Mouse (Mus musculus): ENCODE data around the gene Macf1. TPM values are rescaled to one million over a fixed set of nuclear protein-coding genes. Genes with fewer than 3 reads are reported as not detected.
"Not testable (repeated sequence)": the region's sequence is repeated elsewhere in the genome, so short reads cannot be mapped to it uniquely, and the experiment has no call there.

Gene Macf1
- polyA plus RNA-seq, 2 experiments from 2014 or later: 161 to 185 TPM

GRCm38 (mm10) chr4:123342091-123342641 lies 342.0 kb downstream of the Macf1 start:
- peak; percentile 28 for ATAC-seq

GRCm38 (mm10) chr4:123340232-123340631 lies 343.9 kb downstream of the Macf1 start:
- no peak for ATAC-seq

GRCm38 (mm10) chr4:123337693-123338092 lies 346.5 kb downstream of the Macf1 start:
- no peak for ATAC-seq

- ATAC-seq: no peak
Observed at GRCm38 (mm10) chr4:123335796-123336585, 348.2 kb downstream of the Macf1 start.

GRCm38 (mm10) chr4:123335244-123335643 lies 348.9 kb downstream of the Macf1 start:
- not testable (repeated sequence) for ATAC-seq

- no peak for ATAC-seq
Observed at GRCm38 (mm10) chr4:123334177-123334576, 350.0 kb downstream of the Macf1 start.

GRCm38 (mm10) chr4:123333151-123333550 lies 351.0 kb downstream of the Macf1 start:
- no peak for ATAC-seq

GRCm38 (mm10) chr4:123331961-123332360 lies 352.2 kb downstream of the Macf1 start:
- not testable (repeated sequence) for ATAC-seq

- ATAC-seq: no peak
Observed at GRCm38 (mm10) chr4:123331326-123331725, 352.8 kb downstream of the Macf1 start.

GRCm38 (mm10) chr4:123328946-123329345 lies 355.2 kb downstream of the Macf1 start:
- no peak for ATAC-seq

GRCm38 (mm10) chr4:123327630-123328029 lies 356.5 kb downstream of the Macf1 start:
- ATAC-seq: no peak

- ATAC-seq: no peak
Observed at GRCm38 (mm10) chr4:123326087-123326486, 358.1 kb downstream of the Macf1 start.

- ATAC-seq: no peak
Observed at GRCm38 (mm10) chr4:123323534-123323933, 360.6 kb downstream of the Macf1 start, which contains the start of gene Oxct2a. Gene Oxct2a, minus strand, starts transcription at chr4:123323634.

GRCm38 (mm10) chr4:123322910-123323309 lies 361.2 kb downstream of the Macf1 start:
- ATAC-seq: not testable (repeated sequence)

- no peak for ATAC-seq
Observed at GRCm38 (mm10) chr4:123314497-123314896, 369.7 kb downstream of the Macf1 start.

GRCm38 (mm10) chr4:123313010-123313409 lies 371.1 kb downstream of the Macf1 start:
- no peak for ATAC-seq

GRCm38 (mm10) chr4:123311845-123312244 lies 372.3 kb downstream of the Macf1 start:
- ATAC-seq: no peak

GRCm38 (mm10) chr4:123308292-123308691 lies 375.9 kb downstream of the Macf1 start:
- no peak for ATAC-seq

- no peak for ATAC-seq
Observed at GRCm38 (mm10) chr4:123306999-123307398, 377.2 kb downstream of the Macf1 start.

- ATAC-seq: peak; percentile 78
Observed at GRCm38 (mm10) chr4:123305789-123306188, 378.4 kb downstream of the Macf1 start.
